Mouse (Mus musculus) limb, embryonic 11.5 days (tissue): ENCODE data around the gene Srek1ip1. TPM values are rescaled to one million over a fixed set of nuclear protein-coding genes. Genes with fewer than 3 reads are reported as not detected.
A peak's percentile ranks its signal among the peaks of the same experiment; 100 is the strongest.

Source experiments
- ATAC-seq: fragments of 200-750 bp; cut with Nextera tagmentation; 2 replicates; pipeline ENCODE4 v1.8.0; 2017; ENCODE audit warnings: low read depth; ENCODE audit not compliant: insufficient number of reproducible peaks, low FRiP score, low TSS enrichment
- DNase-seq: peaks from one replicate; pipeline ENCODE4 v3.0.0-alpha.2; 2015; ENCODE audit warnings: low spot score
- H3K27ac ChIP-seq: fragments of 300-500 bp; sonication (generic); replicated peaks from 2 replicates; pipeline ENCODE4 v1.5.1; 2014; ENCODE audit warnings: low read depth, mild to moderate bottlenecking, low read length
- H3K27me3 ChIP-seq: fragments of 300-500 bp; sonication (generic); 2 replicates; pipeline ENCODE4 v1.6.1; 2014; ENCODE audit warnings: mild to moderate bottlenecking, low read length, mixed read lengths; ENCODE audit not compliant: control insufficient read depth, insufficient read depth
- H3K36me3 ChIP-seq: fragments of 300-500 bp; sonication (generic); 2 replicates; pipeline ENCODE4 v1.6.1; 2014; ENCODE audit warnings: mild to moderate bottlenecking, low read length, moderate library complexity, mixed read lengths; ENCODE audit not compliant: control insufficient read depth, insufficient read depth
- H3K4me1 ChIP-seq: fragments of 300-500 bp; sonication (generic); 2 replicates; pipeline ENCODE4 v1.6.1; 2014; ENCODE audit warnings: low read length, mixed read lengths; ENCODE audit not compliant: control insufficient read depth, insufficient read depth
- H3K4me2 ChIP-seq: fragments of 300-500 bp; sonication (generic); 2 replicates; pipeline ENCODE4 v1.6.1; 2014; ENCODE audit warnings: low read depth, mild to moderate bottlenecking, moderate library complexity; ENCODE audit not compliant: severe bottlenecking
- H3K4me3 ChIP-seq: fragments of 300-500 bp; sonication (generic); 2 replicates; pipeline ENCODE4 v1.5.1; 2014; ENCODE audit warnings: low read depth, low read length
- H3K9ac ChIP-seq: fragments of 300-500 bp; sonication (generic); 2 replicates; pipeline ENCODE4 v1.6.1; 2014; ENCODE audit warnings: mild to moderate bottlenecking, low read length
- H3K9me3 ChIP-seq: fragments of 300-500 bp; sonication (generic); 2 replicates; pipeline ENCODE4 v1.6.1; 2016; ENCODE audit warnings: low read length; ENCODE audit not compliant: control insufficient read depth
- WGBS: fragments of 180-500 bp; shearing (Covaris S2); extraction: QIAGEN DNeasy Blood & Tissue Kit; methylation state at CpG from one replicate; pipeline ENCODE4 v1.1.7; 2014; 5-methylcytosine and 5-hydroxymethylcytosine counted together
- polyA plus RNA-seq: library from polyadenylated mRNA; unstranded; fragments of >200 nt; fragmentation: Nextera tagmentation; extraction: Ambion mirVana; gene quantifications from 2 replicates; pipeline ENCODE4 v1.2.1, GENCODE M21; 2014

Srek1ip1 gene
- 23.0 and 25.1 TPM in 2 replicates for polyA plus RNA-seq

- Histone ChIP-seq H3K27ac (no peak within 1 kb of the TSS), H3K9ac (no peak within 1 kb of the TSS), H3K36me3 (no peaks in the 10 kb centered on the region), H3K4me2 (no peak within 1 kb of the TSS), H3K9me3 (no peaks in the 10 kb centered on the region), H3K4me3 (no peak within 1 kb of the TSS), H3K4me1 (no peaks in the 10 kb centered on the region), H3K27me3 (no peaks in the 10 kb centered on the region)
- DNase-seq (no peak), ATAC-seq (no peak)
- 89% methylated on average over 11 of the region's 11 CpGs for WGBS
Observed at GRCm38 (mm10) chr13:104792184-104792583, at the start of gene Srek1ip1. Gene Srek1ip1, plus strand, starts transcription at chr13:104792484.

- ATAC-seq, result no peak
- Histone ChIP-seq H3K9ac (no peak overlapping the region), H3K9me3 (no peaks in the 10 kb centered on the region), H3K4me1 (no peaks in the 10 kb centered on the region), H3K4me3 (no peak overlapping the region), H3K27ac (no peak overlapping the region), H3K36me3 (no peaks in the 10 kb centered on the region), H3K27me3 (no peaks in the 10 kb centered on the region), H3K4me2 (no peak overlapping the region)
- WGBS, result 95% methylated on average over 4 of the region's 4 CpGs
- no peak for DNase-seq
Observed at GRCm38 (mm10) chr13:104742866-104743265, 49.4 kb upstream of the Srek1ip1 start.

- no peak overlapping the region for H3K27ac ChIP-seq
- H3K4me1 ChIP-seq, result no peaks in the 10 kb centered on the region
- DNase-seq, result no peak
- H3K9ac ChIP-seq, result no peak overlapping the region
- H3K4me2 ChIP-seq, result no peak overlapping the region
- no peaks in the 10 kb centered on the region for H3K27me3 ChIP-seq
- no peak overlapping the region for H3K4me3 ChIP-seq
- no peak for ATAC-seq
- no peaks in the 10 kb centered on the region for H3K9me3 ChIP-seq
- H3K36me3 ChIP-seq, result no peaks in the 10 kb centered on the region
Observed at GRCm38 (mm10) chr13:104747032-104747431, 45.3 kb upstream of the Srek1ip1 start.

- Histone ChIP-seq H3K4me1 (no peaks in the 10 kb centered on the region), H3K36me3 (no peaks in the 10 kb centered on the region), H3K4me3 (no peak overlapping the region), H3K9ac (no peak overlapping the region), H3K27ac (no peak overlapping the region), H3K27me3 (no peaks in the 10 kb centered on the region), H3K4me2 (no peak overlapping the region), H3K9me3 (no peaks in the 10 kb centered on the region)
- ATAC-seq (no peak), DNase-seq (no peak)
- WGBS, result 89% methylated on average over 1 of the region's 1 CpGs
Observed at GRCm38 (mm10) chr13:104759381-104759780, 32.9 kb upstream of the Srek1ip1 start.

- no peaks in the 10 kb centered on the region for H3K36me3 ChIP-seq
- no peak overlapping the region for H3K4me3 ChIP-seq
- H3K9me3 ChIP-seq, result no peaks in the 10 kb centered on the region
- no peaks in the 10 kb centered on the region for H3K4me1 ChIP-seq
- WGBS, result 85% methylated on average over 4 of the region's 4 CpGs
- H3K27ac ChIP-seq, result no peak overlapping the region
- no peaks in the 10 kb centered on the region for H3K27me3 ChIP-seq
- no peak for DNase-seq
- no peak overlapping the region for H3K9ac ChIP-seq
- ATAC-seq, result no peak
- H3K4me2 ChIP-seq, result no peak overlapping the region
Observed at GRCm38 (mm10) chr13:104762401-104762800, 29.9 kb upstream of the Srek1ip1 start.

GRCm38 (mm10) chr13:104763193-104763592 is 29.1 kb upstream of the Srek1ip1 start:
- no peaks in the 10 kb centered on the region for H3K9me3 ChIP-seq
- no peaks in the 10 kb centered on the region for H3K4me1 ChIP-seq
- no peak overlapping the region for H3K27ac ChIP-seq
- no peak overlapping the region for H3K4me2 ChIP-seq
- no peak for ATAC-seq
- DNase-seq, result no peak
- H3K4me3 ChIP-seq, result no peak overlapping the region
- no peaks in the 10 kb centered on the region for H3K27me3 ChIP-seq
- H3K36me3 ChIP-seq, result no peaks in the 10 kb centered on the region
- 90% methylated on average over 3 of the region's 3 CpGs for WGBS
- H3K9ac ChIP-seq, result no peak overlapping the region

- Histone ChIP-seq H3K9ac (no peak overlapping the region), H3K4me2 (no peak overlapping the region), H3K4me3 (no peak overlapping the region), H3K27ac (no peak overlapping the region), H3K9me3 (no peaks in the 10 kb centered on the region), H3K4me1 (no peaks in the 10 kb centered on the region), H3K27me3 (no peaks in the 10 kb centered on the region), H3K36me3 (no peaks in the 10 kb centered on the region; the same call in 1 of the 2 replicates)
- 74% methylated on average over 1 of the region's 1 CpGs for WGBS
- DNase-seq (no peak), ATAC-seq (no peak)
Observed at GRCm38 (mm10) chr13:104779104-104779670, 13.1 kb upstream of the Srek1ip1 start.

GRCm38 (mm10) chr13:104787260-104787659 is 5.0 kb upstream of the Srek1ip1 start:
- 97% methylated on average over 4 of the region's 4 CpGs for WGBS
- Histone ChIP-seq H3K27ac (no peak overlapping the region), H3K4me3 (no peak overlapping the region), H3K27me3 (no peaks in the 10 kb centered on the region), H3K4me2 (no peak overlapping the region), H3K9me3 (no peaks in the 10 kb centered on the region), H3K9ac (no peak overlapping the region), H3K4me1 (no peaks in the 10 kb centered on the region), H3K36me3 (no peaks in the 10 kb centered on the region; the same call in 1 of the 2 replicates)
- DNase-seq (no peak), ATAC-seq (no peak)

- no peaks in the 10 kb centered on the region for H3K27me3 ChIP-seq
- H3K27ac ChIP-seq, result no peak overlapping the region
- H3K9me3 ChIP-seq, result no peaks in the 10 kb centered on the region
- no peaks in the 10 kb centered on the region for H3K4me1 ChIP-seq
- WGBS, result 16% methylated on average over 2 of the region's 2 CpGs
- no peaks in the 10 kb centered on the region for H3K36me3 ChIP-seq
- H3K9ac ChIP-seq, result no peak overlapping the region
- H3K4me3 ChIP-seq, result no peak overlapping the region
- no peak for ATAC-seq
- H3K4me2 ChIP-seq, result no peak overlapping the region
- DNase-seq, result peak; percentile 33
Observed at GRCm38 (mm10) chr13:104789663-104790062, 2.6 kb upstream of the Srek1ip1 start.
